ENCODE assay signal across 7 mouse cellular contexts in the genomic region with DNA sequence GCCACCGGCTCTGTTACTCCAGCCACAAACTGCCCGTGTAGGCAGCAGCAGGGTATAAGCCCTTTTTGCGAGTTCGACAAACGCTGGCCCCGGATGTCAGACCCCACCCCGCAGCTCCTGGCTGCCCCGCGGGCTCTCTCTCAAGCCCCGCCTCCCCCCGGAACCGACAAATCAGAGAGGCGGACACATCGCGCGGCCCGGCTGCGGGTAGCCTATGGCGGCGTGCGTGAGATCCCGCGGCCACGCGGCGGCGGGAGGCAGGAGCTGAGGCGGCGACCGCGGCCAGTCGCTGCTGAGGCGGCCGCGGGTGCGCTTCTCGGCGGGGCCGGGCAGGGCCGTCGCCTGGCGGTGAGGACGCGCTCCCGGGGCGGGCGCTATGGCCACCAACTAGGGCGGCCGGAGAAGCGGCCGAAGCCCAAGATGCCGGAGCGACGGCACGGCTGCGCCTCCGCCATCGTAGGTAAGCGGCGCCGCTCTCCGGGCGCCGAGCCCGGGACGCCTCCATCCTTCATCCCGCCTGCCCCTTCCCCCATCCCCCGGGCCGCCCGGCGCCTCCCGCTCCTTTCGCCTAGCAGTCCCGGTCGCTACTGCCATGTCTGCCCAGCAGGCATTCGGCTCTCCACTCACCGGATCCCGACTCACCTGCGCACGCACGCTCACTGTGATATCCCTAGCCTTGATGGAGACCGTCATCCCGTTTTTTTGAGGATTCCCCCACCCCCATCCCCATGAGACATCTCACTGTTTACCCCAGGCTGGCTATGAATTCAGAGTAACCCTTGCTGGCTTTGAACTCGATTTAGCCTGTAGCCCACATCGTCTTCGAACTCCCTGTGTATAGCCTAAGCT. TPM values are rescaled to one million over a fixed set of nuclear protein-coding genes. Genes with fewer than 3 reads are reported as not detected.
DNase-seq lines count a peak whose midpoint lies in the region; ATAC-seq lines count a peak whose summit lies in the region.

No protein-coding gene starts in this region.

- H3K4me3 ChIP-seq in embryonic facial prominence, embryonic 11.5 days (ENCODE audit: low read depth, low read length) = peak overlapping the region; percentile 79
- H3K4me3 ChIP-seq in limb, embryonic 10.5 days = peak overlapping the region; percentile 78
- H3K4me3 ChIP-seq in midbrain, embryonic 12.5 days = peak overlapping the region; percentile 83

- H3K36me3 ChIP-seq in embryonic facial prominence, embryonic 11.5 days (replicated peaks; ENCODE audit: control insufficient read depth, insufficient read depth, low read depth, low read length) = no peaks in the 10 kb centered on the region; the same call in 1 of the 2 replicates
- H3K36me3 ChIP-seq in limb, embryonic 10.5 days = peaks cover 34% of the 10 kb centered on the region
- H3K36me3 ChIP-seq in midbrain, embryonic 12.5 days = peaks cover 12% of the 10 kb centered on the region; the same call in 1 of the 2 replicates

- 0 out of 2 replicates have a peak overlapping the region, but pooled peaks have one; percentile 47 for H3K27ac ChIP-seq in embryonic facial prominence, embryonic 11.5 days (replicated peaks; ENCODE audit: low read depth, low read length)
- peak overlapping the region; percentile 97 for H3K27ac ChIP-seq in limb, embryonic 10.5 days
- peak overlapping the region; percentile 83 for H3K27ac ChIP-seq in midbrain, embryonic 12.5 days (replicated peaks)

- H3K4me2 ChIP-seq in embryonic facial prominence, embryonic 11.5 days (ENCODE audit: low read depth, low read length) = peak overlapping the region; percentile 87
- peak overlapping the region; percentile 77 for H3K4me2 ChIP-seq in midbrain, embryonic 12.5 days (replicated peaks)

- H3K9ac ChIP-seq in embryonic facial prominence, embryonic 11.5 days (replicated peaks; ENCODE audit: low read length) = peak overlapping the region; percentile 93
- peak overlapping the region; percentile 90 for H3K9ac ChIP-seq in midbrain, embryonic 12.5 days (replicated peaks)

- DNase-seq in adrenal gland, postnatal 25 days = peak; percentile 96
- DNase-seq in embryonic facial prominence, embryonic 11.5 days (ENCODE audit: low spot score) = peak; percentile 96
- DNase-seq in heart, adult 18-20 months = peak; percentile 96 to 98
- peak; percentile 94 for DNase-seq in kidney, adult 18-20 months
- peak; percentile 97 for DNase-seq in limb, embryonic 10.5 days (ENCODE audit: low spot score)
- DNase-seq in skeletal muscle tissue, adult 2 months (ENCODE audit: low read depth, low spot score) = peak; percentile 87

- H3K4me1 ChIP-seq in embryonic facial prominence, embryonic 11.5 days (ENCODE audit: control insufficient read depth, insufficient read depth, low read length) = no peaks in the 10 kb centered on the region
- H3K4me1 ChIP-seq in limb, embryonic 10.5 days = peaks cover 19% of the 10 kb centered on the region
- H3K4me1 ChIP-seq in midbrain, embryonic 12.5 days = peaks cover 12% of the 10 kb centered on the region; the same call in 1 of the 2 replicates

- 1% methylated on average over 84 of the region's 86 CpGs for WGBS in embryonic facial prominence, embryonic 11.5 days
- under 1% methylated on average over 86 of the region's 86 CpGs for WGBS in limb, embryonic 10.5 days
- 2% methylated on average over 70 of the region's 86 CpGs for WGBS in midbrain, embryonic 12.5 days

- H3K27me3 ChIP-seq in embryonic facial prominence, embryonic 11.5 days (ENCODE audit: control insufficient read depth, insufficient read depth, low read length) = no peaks in the 10 kb centered on the region
- H3K27me3 ChIP-seq in limb, embryonic 10.5 days (ENCODE audit: low read depth, poor library complexity, severe bottlenecking) = peaks cover 6% of the 10 kb centered on the region; the same call in 1 of the 2 replicates
- H3K27me3 ChIP-seq in midbrain, embryonic 12.5 days = peaks cover 6% of the 10 kb centered on the region; the same call in 1 of the 2 replicates

- ATAC-seq in embryonic facial prominence, embryonic 11.5 days (replicated peaks; ENCODE audit: insufficient number of reproducible peaks, low FRiP score, low TSS enrichment, low read depth) = peak; percentile 96
- ATAC-seq in midbrain, embryonic 12.5 days (ENCODE audit: low FRiP score, low read depth) = peak; percentile 98

- H3K9me3 ChIP-seq in embryonic facial prominence, embryonic 11.5 days (replicated peaks; ENCODE audit: control insufficient read depth, low read length) = no peaks in the 10 kb centered on the region
- H3K9me3 ChIP-seq in limb, embryonic 10.5 days (replicated peaks) = 0 out of 2 replicates have a peak, but pooled peaks cover 2% of the 10 kb centered on the region
- peaks cover 5% of the 10 kb centered on the region for H3K9me3 ChIP-seq in midbrain, embryonic 12.5 days

RNA-seq across cellular contexts. Expression of a gene that starts 6.3 kb away (rescaled TPM):
- 48.5 and 55.1 TPM in 2 replicates for total RNA-seq in adrenal gland, postnatal 25 days (2021)
- polyA plus RNA-seq in embryonic facial prominence, embryonic 11.5 days (2014; fragmentation: Nextera tagmentation; extraction: Ambion mirVana) = 70.4 and 72.9 TPM in 2 replicates
- total RNA-seq in heart, adult 18-20 months (2021) = 1 to 10 TPM; 6.9 to 8.3 TPM
- 65.4 and 65.6 TPM in 2 replicates for polyA plus RNA-seq in limb, embryonic 10.5 days (2016; fragmentation: Nextera tagmentation; extraction: Ambion mirVana)
- polyA plus RNA-seq in midbrain, embryonic 12.5 days (2016; fragmentation: Nextera tagmentation; extraction: Ambion mirVana) = 63.1 and 65.9 TPM in 2 replicates

RNA-seq across cellular contexts. Expression of a gene that starts 50.3 kb away (rescaled TPM):
- total RNA-seq in adrenal gland, postnatal 25 days (2021) = 43.9 and 48.0 TPM in 2 replicates
- 30.6 and 30.9 TPM in 2 replicates for polyA plus RNA-seq in embryonic facial prominence, embryonic 11.5 days (2014; fragmentation: Nextera tagmentation; extraction: Ambion mirVana)
- 10 to 100 TPM; 13.8 to 14.8 TPM for total RNA-seq in heart, adult 18-20 months (2021)
- polyA plus RNA-seq in limb, embryonic 10.5 days (2016; fragmentation: Nextera tagmentation; extraction: Ambion mirVana) = 57.2 and 61.0 TPM in 2 replicates
- 59.4 and 66.5 TPM in 2 replicates for polyA plus RNA-seq in midbrain, embryonic 12.5 days (2016; fragmentation: Nextera tagmentation; extraction: Ambion mirVana)

RNA-seq across cellular contexts. Expression of a gene that starts 50.4 kb away (rescaled TPM):
- 116 and 167 TPM in 2 replicates for total RNA-seq in adrenal gland, postnatal 25 days (2021)
- polyA plus RNA-seq in embryonic facial prominence, embryonic 11.5 days (2014; fragmentation: Nextera tagmentation; extraction: Ambion mirVana) = 21.0 and 29.6 TPM in 2 replicates
- total RNA-seq in heart, adult 18-20 months (2021) = 1 to 10 TPM; 4.6 to 5.0 TPM
- polyA plus RNA-seq in limb, embryonic 10.5 days (2016; fragmentation: Nextera tagmentation; extraction: Ambion mirVana) = 26.1 and 27.5 TPM in 2 replicates
- 26.5 and 29.1 TPM in 2 replicates for polyA plus RNA-seq in midbrain, embryonic 12.5 days (2016; fragmentation: Nextera tagmentation; extraction: Ambion mirVana)

Comparison
In these comparisons a context has a peak if more than half of its experiments do, and no peak if none do; other contexts are left out.
1. Peak in every context shown above with its lines: DNase-seq, ATAC-seq, H3K4me3 ChIP-seq and H3K27ac ChIP-seq.
2. H3K27ac ChIP-seq: peak in every context shown above with its lines; median percentile 97 in limb, embryonic 10.5 days; 83 in midbrain, embryonic 12.5 days; 47 in embryonic facial prominence, embryonic 11.5 days.